Mouse (Mus musculus) testis, postnatal 14 days (tissue): ENCODE measurements around the gene Abca7.

Source experiments
- DNase-seq: peaks from one replicate; pipeline ENCODE4 v3.0.0; 2021; ENCODE audit warnings: low spot score

Gene Abca7

GRCm38 (mm10) chr10:79994397-79995115 lies 1.7 kb upstream of the Abca7 start:
- no peak for DNase-seq

DNA sequence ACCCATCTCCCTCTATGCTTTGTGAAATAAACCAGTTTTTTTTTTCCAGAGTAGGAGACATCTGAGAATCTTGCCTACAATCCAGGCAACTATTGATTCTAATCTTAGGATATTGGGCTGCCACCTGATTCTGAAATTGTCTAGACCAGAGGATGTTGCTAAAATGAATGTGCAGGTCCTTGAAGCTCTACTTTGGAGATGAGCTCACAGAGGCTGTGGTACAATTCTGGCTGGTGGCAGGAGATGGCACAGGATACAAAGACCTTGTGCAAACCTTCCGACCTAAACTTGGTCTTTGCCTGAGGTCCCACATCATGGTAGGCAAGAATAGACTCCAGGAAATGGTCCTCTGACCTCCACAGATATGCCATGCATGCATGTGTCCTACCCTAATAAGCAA lies 658 bp upstream of the Abca7 start:
- DNase-seq = no peak

DNA sequence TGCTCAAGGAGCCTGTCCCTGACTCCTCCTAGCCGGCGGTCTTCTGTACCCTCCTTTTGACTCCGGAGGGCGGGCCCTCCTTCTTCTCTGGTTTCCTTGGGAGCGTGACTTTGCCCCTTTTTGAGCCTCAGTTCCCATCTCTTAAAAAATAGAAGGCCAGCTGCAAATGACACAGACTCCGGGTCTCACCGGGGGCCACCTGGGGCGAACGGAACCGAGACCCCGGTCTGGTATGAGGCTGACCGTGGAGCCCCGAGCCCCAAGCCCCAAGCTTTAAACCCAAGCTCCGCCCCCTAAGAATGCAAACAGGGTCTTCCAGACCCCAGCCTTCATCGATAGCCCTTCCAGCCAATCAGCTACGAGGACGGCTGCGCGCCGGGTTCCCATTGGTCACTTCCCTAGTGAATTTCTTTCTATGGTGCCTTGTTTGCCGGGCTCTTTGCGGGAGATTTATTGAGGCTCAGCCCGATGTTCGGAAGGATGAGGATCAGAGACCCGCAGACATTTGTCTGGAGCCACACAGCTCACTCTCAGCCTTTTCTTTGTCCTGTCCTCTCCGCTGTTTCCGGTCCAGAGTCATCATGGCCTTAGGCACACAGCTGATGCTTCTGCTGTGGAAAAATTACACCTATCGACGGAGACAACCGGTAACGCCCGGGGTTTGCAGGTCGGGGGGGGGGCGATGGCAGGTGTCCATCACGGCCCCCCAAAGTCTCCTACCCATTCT lies 903 bp downstream of the Abca7 start:
- DNase-seq = peak; percentile 84

- no peak for DNase-seq
Observed at GRCm38 (mm10) chr10:79997819-79998218, 1.5 kb downstream of the Abca7 start.

DNA sequence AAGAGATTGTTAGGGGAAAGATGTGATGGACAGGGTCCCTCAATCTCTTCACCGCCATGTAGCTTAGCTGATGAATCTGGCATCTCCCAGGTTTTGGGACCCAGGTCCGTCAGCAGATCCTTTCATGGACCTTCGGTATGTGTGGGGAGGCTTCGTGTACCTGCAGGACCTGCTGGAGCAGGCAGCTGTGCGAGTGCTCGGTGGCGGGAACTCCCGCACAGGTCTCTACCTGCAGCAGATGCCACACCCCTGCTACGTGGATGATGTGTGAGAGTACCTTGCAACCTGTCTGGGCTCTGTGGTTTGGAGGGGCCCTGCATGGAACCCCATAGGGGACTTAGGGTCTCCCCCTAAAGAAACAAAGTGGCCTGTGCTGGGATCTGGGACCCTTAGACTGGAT lies 5.7 kb downstream of the Abca7 start:
- no peak for DNase-seq

- no peak for DNase-seq
Observed at GRCm38 (mm10) chr10:80002829-80003228, 6.5 kb downstream of the Abca7 start.

GRCm38 (mm10) chr10:80003374-80004232 lies 7.3 kb downstream of the Abca7 start:
- no peak for DNase-seq

DNA sequence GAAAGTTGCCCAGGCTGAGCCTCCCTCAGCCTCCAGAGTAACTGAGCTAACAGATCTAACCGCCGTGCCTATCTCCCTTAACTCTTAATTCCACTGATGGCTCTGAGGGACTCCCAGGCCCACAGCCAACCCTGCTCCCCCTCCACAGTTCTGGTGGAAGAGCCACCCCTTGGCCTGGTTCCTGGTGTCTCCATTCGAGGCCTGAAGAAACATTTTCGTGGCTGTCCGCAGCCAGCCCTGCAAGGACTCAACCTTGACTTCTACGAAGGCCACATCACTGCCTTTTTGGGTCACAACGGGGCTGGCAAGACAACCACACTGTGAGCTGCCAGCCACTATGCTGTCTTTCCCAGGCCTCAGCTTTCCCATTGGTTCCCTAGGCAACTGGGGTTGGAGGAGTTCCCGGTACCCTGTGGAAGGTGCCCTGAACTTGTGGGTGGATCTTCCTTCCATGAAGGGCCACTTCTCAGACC lies 8.0 kb downstream of the Abca7 start:
- no peak for DNase-seq

GRCm38 (mm10) chr10:80011740-80012139 lies 15.4 kb downstream of the Abca7 start:
- no peak for DNase-seq

DNA sequence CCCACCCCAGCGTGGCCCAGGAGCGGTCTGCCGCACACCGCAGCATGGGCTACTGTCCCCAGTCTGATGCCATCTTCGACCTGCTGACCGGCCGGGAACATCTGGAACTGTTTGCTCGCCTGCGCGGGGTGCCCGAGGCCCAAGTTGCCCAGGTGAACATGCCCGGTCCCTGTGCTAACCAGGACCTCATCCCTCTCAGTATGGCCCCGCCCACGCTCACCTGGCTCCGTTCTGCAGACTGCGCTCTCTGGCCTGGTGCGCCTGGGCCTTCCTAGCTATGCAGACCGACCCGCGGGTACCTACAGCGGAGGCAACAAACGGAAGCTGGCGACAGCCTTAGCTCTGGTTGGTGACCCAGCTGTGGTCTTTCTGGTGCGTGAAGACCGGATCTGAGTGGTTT lies 17.3 kb downstream of the Abca7 start:
- DNase-seq = no peak

- no peak for DNase-seq
Observed at GRCm38 (mm10) chr10:80014484-80015290, 18.4 kb downstream of the Abca7 start.

DNA sequence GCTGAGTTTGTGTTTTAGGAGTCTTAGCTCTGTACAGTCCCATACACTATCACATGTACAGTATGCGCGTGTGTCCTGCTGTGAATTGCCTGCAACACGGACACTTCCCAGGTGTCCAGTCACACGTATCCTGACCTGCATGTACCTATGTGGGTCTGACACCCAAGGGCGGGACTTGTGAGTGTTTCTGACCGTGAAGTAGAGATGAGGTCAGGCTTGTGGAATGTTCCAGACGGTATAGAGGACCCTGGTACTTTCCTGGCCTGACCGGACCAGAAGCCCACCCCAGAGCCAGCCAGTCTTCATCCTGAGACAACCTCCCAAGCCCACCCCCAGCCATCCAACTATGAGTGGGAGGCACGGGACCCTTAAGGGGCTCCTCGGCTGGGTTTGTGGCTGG lies 19.3 kb downstream of the Abca7 start:
- no peak for DNase-seq

DNA sequence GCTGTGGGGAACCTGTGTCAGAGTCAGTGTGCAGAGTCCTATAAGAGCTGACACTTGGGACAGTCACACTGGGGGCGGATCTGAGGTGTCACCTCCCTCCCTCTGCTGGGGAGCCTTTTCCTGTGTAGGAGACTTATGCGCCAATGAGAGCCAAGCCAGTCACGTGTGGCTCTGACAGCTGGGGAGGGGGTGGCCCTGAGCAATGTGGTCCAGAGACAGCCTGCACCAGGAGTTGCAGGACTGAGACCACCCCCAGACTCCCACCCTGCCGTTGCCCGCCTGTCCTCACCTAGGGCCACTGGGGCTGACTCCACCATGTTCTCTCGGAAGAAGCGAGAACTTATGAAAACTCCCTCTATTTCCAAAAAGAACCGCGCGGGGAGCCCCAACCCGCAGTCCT lies 20.2 kb downstream of the Abca7 start, which contains the start of gene Arhgap45:
Gene Arhgap45, plus strand, starts transcription at position 143 of the 400 bp plus-strand sequence.
- DNase-seq = no peak

- DNase-seq = no peak
Observed at GRCm38 (mm10) chr10:80016931-80017330, 20.6 kb downstream of the Abca7 start.

DNA sequence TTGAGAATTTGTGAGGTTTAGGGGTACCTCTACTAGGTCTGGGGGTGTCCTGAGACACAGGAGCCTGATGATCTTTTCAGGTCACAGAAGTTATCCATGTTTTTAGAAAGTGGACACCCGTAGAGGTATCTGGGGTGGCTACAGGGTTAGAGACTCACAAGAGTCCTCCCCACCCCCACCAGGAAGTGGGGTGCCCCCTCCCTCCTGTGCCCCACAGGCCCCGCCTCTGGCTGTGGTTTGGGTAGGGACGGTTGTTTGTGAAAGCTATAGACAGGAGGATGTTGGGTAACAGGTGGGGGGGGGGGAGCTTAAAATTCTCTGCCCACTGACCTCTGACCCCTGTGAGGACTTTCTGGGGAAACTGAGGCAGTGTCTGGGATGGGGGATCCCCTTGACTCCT lies 21.1 kb downstream of the Abca7 start:
- DNase-seq = no peak

DNA sequence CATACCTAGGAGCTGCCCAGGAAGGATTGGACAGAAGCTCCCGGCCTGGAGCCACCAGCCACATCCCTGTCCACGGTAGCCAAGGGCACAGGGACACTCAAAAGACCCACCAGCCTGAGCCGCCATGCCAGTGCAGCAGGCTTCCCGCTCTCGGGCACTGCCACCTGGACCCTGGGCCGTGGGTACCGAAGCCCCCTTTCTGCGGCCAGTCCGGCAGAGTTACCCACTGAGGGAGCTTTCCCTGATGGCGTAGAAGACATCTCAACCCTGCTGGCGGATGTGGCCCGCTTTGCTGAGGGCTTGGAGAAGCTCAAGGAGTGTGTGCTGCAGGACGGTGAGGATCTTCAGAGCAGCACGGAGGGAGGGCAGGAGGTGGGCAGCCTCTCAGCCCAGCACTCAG lies 21.5 kb downstream of the Abca7 start:
- DNase-seq = no peak

DNA sequence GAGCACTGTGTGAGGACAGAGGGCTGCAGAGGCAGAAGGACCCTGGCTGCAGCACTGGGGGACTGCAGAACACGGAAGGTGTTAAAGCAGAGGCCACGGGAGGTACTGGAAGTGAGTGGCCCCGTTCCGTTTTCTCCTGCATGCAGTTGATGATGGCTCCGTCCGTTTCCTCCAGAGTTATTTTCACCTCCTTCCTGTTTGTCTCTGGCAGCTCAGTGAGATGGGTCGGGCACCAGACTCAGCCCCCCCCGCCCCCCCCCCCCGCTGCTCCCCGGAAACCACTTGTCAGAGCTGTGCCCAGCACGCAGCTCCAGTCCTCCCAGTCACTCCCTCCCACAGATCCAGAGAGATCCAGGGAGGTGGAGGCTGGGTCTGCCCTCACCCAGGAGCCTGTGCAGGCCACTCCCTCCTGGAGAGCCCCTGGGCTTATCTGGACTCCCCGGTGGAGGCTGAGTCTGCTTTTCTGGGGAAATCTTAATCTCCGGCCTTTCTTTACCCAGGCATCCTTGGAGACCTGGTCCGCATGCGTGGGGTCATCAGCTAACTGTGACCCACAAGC lies 22.5 kb downstream of the Abca7 start:
- no peak for DNase-seq

GRCm38 (mm10) chr10:80019471-80020131 lies 23.3 kb downstream of the Abca7 start:
- no peak for DNase-seq

DNA sequence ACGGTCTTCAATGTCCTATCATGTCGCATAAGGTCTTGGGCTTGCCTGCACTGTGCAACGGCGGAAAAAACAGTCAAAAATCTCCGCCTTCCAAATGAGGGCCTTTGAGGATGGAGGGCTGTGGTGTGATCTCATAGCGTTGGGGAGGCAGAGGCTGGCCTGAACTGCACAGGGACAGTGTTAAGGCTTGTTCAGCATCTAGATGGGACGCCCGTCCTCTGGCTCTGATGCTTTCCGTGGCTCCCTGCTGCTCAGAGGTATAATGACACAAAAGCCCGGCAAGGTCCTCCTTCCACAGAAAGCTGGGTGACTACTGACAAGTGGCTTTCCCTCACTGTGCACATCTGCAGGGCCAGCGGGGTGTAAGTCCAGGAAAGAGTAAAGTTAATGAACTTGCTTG lies 23.9 kb downstream of the Abca7 start:
- no peak for DNase-seq

DNA sequence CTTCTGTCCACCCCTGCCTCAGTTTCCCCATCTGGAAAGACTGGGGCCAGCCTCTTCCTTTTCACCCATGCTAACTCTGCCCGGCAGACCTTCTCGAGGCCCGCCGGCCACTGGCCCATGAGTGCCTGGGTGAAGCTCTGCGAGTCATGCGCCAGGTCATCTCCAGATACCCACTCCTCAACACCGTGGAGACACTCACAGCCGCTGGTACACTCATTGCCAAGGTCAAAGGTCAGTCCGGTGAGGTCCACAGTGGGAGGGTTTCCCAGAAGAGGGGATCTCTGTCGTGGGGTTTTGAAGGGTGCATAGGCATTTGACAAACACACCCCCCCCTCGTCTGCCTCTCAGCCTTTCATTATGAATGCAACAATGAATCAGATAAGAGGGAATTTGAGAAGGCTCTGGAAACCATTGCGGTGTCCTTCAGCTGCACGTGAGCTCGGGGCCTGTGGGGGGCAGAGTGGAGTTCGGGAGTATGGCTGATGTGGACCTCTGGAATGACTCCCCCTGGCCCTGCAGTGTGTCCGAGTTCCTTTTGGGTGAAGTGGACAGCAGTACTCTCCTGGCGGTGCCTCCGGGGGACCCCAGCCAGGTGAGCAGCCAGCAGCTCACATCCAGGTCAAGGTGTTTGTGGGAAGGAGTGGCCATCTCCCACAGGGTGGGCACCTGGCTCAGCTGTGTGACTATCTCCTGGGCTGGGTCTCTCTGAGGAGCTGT lies 24.5 kb downstream of the Abca7 start:
- DNase-seq = no peak
